Mouse (Mus musculus) heart, postnatal 0 days (tissue): ENCODE measurements at regions not wholly inside any gene's neighbourhood (a gene's known extent, or its start where the extent isn't known, plus 50 kb on each side); places are given as distances from the start of the nearest gene placed in this dataset.

Source experiments
- CTCF ChIP-seq: IDR thresholded peaks from 2 replicates; pipeline ENCODE4 v1.5.1; 2016; ENCODE audit warnings: antibody characterized with exemption, control low read depth, low read depth
- EP300 ChIP-seq: IDR thresholded peaks from 2 replicates; pipeline ENCODE4 v1.6.1; 2016; ENCODE audit warnings: antibody characterized with exemption, low read depth

- TF ChIP-seq EP300 (no peak), CTCF (no peak)
Measured at GRCm38 (mm10) chr6:75539703-75540102, 957.9 kb downstream of the Gm9008 start.
